Mouse (Mus musculus) T-helper 17 cell (primary cell): ENCODE data around the gene Cdip1.
"Not testable (repeated sequence)": the region's sequence is repeated elsewhere in the genome, so short reads cannot be mapped to it uniquely, and the experiment has no call there.

Source experiments
- in situ Hi-C, 2 experiments: fragments of 300-600 bp; cut with MboI, MseI; formaldehyde crosslinking; loops; 1 replicate in 1 of 2; 2 replicates in 1 of 2; pipeline ENCODE4 v1.15.1; 2025; ENCODE audit warnings: high pct_unique_total_duplicates in 2 of 2

Cdip1 gene

GRCm38 (mm10) chr16:4789810-4790559 is at the start of gene Cdip1:
Gene Cdip1 (minus strand): TSS chr16:4790292.
- in situ Hi-C loops, result loop anchor here in 1 of 2 experiments (5.0 kb wide), 1 partner anchor 73 kb away; the partner anchor contains the start of gene Nmral1

GRCm38 (mm10) chr16:4839552-4839951 is 49.5 kb upstream of the Cdip1 start:
- in situ Hi-C loops, result no loop called here

- in situ Hi-C loops, result no loop called here
These were observed 47.5 kb upstream of the Cdip1 start for GRCm38 (mm10) chr16:4837631-4838030.

GRCm38 (mm10) chr16:4835191-4835590 is 45.1 kb upstream of the Cdip1 start, which contains the start of gene 4930562C15Rik:
Gene 4930562C15Rik (plus strand): TSS chr16:4835416.
- in situ Hi-C loops, result no loop called here

GRCm38 (mm10) chr16:4833858-4834257 is 43.8 kb upstream of the Cdip1 start:
- in situ Hi-C loops, result no loop called here

GRCm38 (mm10) chr16:4831650-4832419 is 41.7 kb upstream of the Cdip1 start:
- in situ Hi-C loops, result no loop called here

- in situ Hi-C loops, result no loop called here
These were observed 39.3 kb upstream of the Cdip1 start for GRCm38 (mm10) chr16:4829271-4829900.

- in situ Hi-C loops, result no loop called here
These were observed 37.5 kb upstream of the Cdip1 start for GRCm38 (mm10) chr16:4827639-4828038.

GRCm38 (mm10) chr16:4824466-4824865 is 34.4 kb upstream of the Cdip1 start:
- in situ Hi-C loops, result not testable (repeated sequence)

GRCm38 (mm10) chr16:4818349-4818748 is 28.3 kb upstream of the Cdip1 start:
- in situ Hi-C loops, result loop anchor here (10.0 kb wide), 2 partner anchors 306 to 1104 kb away; partner anchors contain the start of gene Mefv (in 1 of the 2)

- in situ Hi-C loops, result no loop called here
These were observed 6.5 kb upstream of the Cdip1 start for GRCm38 (mm10) chr16:4796631-4797030.

- in situ Hi-C loops, result no loop called here
These were observed 1.2 kb upstream of the Cdip1 start for GRCm38 (mm10) chr16:4791332-4791731.

GRCm38 (mm10) chr16:4789311-4789768 is 752 bp downstream of the Cdip1 start:
- in situ Hi-C loops, result loop anchor here in 1 of 2 experiments (5.0 kb wide), 1 partner anchor 72 kb away; the partner anchor contains the start of gene Nmral1

- in situ Hi-C loops, result loop anchor here in 1 of 2 experiments (5.0 kb wide), 1 partner anchor 71 kb away; the partner anchor contains the start of gene Nmral1
These were observed 1.9 kb downstream of the Cdip1 start for GRCm38 (mm10) chr16:4788176-4788575.

GRCm38 (mm10) chr16:4785706-4786105 is 4.4 kb downstream of the Cdip1 start:
- in situ Hi-C loops, result loop anchor here in 1 of 2 experiments (5.0 kb wide), 1 partner anchor 68 kb away; the partner anchor contains the start of gene Nmral1

GRCm38 (mm10) chr16:4782515-4782914 is 7.6 kb downstream of the Cdip1 start:
- in situ Hi-C loops, result no loop called here

GRCm38 (mm10) chr16:4781524-4782196 is 8.4 kb downstream of the Cdip1 start:
- in situ Hi-C loops, result no loop called here

- in situ Hi-C loops, result loop anchor here in 1 of 2 experiments (10.0 kb wide), 1 partner anchor 306 kb away; no protein-coding TSS in a partner anchor
These were observed 11.2 kb downstream of the Cdip1 start for GRCm38 (mm10) chr16:4778940-4779339.

GRCm38 (mm10) chr16:4777905-4778609 is 12.0 kb downstream of the Cdip1 start:
- in situ Hi-C loops, result loop anchor here in 1 of 2 experiments (10.0 kb wide), 1 partner anchor 307 kb away; no protein-coding TSS in a partner anchor
